Mouse (Mus musculus): Measurements from ENCODE around the gene Krt33b.

Krt33b gene

GRCm38 (mm10) chr11:100029768-100030167, at the start of gene Krt33b:
Gene Krt33b, minus strand, starts transcription at chr11:100029868.
- DNase-seq (ENCODE audit: low spot score) = no peak

GRCm38 (mm10) chr11:100073873-100074272, 44.2 kb upstream of the Krt33b start:
- no peak for DNase-seq (ENCODE audit: low spot score)

- DNase-seq (ENCODE audit: low spot score) = no peak
Measured at GRCm38 (mm10) chr11:100067293-100068036, 37.8 kb upstream of the Krt33b start.

GRCm38 (mm10) chr11:100066236-100067010, 36.8 kb upstream of the Krt33b start:
- DNase-seq (ENCODE audit: low spot score) = no peak

- no peak for DNase-seq (ENCODE audit: low spot score)
Measured at GRCm38 (mm10) chr11:100058875-100059274, 29.2 kb upstream of the Krt33b start.

DNA sequence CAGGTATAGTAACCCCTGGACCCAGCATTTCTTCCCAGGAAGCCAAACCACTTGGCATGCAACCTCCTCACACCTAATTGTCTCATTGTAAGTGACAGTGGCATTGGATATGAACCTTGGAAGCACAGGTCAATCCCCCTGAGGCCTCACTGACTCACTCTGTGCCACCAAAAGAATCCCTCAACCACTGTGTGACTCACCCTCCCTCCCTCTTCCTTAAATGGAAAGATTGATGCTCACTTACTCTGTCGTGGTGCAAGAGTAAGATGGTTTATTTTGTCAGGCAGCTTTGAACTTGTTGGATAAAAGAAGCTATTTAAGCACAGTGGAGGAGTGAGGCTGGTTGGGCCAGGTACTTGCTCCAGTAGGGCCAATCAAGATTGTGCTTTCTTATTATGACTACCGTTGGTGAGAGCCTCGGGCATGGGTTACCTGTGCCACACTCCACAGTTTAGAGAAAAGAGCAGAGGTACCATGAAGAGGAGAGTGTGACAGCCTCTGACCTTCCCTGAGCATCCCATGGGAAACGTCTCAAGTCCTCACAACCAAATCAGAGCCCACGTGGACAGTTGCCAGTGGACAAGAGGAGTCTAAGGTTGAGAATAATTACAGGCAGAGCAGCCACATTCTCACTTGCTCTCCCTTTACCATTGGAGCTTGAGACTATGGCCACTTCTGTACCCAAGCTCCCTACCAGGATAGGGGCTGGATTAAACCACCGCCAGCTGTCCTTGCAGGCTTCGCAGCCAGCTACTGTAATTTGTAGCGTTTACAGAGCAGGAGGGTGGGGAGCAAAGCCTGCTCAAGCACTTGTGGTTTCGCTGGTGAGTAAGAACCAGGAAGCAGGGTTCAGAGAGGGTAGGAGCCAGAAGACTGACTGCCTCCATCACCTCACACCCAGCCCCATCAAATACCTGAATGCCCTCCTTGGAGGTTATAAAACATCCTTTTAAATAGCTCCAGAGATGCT, 26.3 kb upstream of the Krt33b start:
- DNase-seq (ENCODE audit: low spot score) = no peak

GRCm38 (mm10) chr11:100050451-100050850, 20.8 kb upstream of the Krt33b start, which contains the start of gene Krt31:
Gene Krt31, minus strand, starts transcription at chr11:100050551.
- DNase-seq (ENCODE audit: low spot score) = no peak

GRCm38 (mm10) chr11:100047193-100047592, 17.5 kb upstream of the Krt33b start:
- DNase-seq (ENCODE audit: low spot score) = no peak

DNA sequence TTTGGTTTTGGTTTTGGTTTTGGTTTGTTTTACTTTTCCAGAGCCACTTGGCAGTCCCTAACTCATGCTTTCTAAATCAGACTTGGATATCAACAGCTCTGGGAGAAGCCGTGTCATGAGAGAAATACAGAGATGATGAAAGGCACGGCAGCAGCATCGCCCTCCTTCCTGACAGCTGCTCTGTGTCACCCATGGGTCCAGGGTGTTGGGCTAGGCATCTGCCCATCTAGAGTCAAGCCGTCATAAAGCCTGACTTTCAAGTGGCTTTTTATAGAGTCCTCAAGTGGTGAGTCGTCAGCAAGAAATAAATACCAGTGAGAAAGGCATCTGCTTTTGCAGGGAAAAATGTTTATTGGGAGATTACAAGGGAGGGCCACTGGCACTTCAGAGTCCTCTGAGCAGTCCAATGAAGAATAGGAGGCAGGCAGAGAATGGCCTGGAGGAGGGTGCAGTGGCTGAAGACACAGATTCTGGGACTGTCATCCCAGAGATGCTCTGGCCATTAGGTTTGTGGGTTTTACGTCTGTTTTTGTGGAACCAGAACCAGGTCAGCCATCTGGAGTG, 16.7 kb upstream of the Krt33b start:
- DNase-seq (ENCODE audit: low spot score) = no peak

- no peak for DNase-seq (ENCODE audit: low spot score)
Measured at GRCm38 (mm10) chr11:100041454-100041853, 11.8 kb upstream of the Krt33b start, which contains the start of gene Krt34. Gene Krt34, minus strand, starts transcription at chr11:100041554.

- no peak for DNase-seq (ENCODE audit: low spot score)
Measured at GRCm38 (mm10) chr11:100021438-100021837, 8.2 kb downstream of the Krt33b start.

DNA sequence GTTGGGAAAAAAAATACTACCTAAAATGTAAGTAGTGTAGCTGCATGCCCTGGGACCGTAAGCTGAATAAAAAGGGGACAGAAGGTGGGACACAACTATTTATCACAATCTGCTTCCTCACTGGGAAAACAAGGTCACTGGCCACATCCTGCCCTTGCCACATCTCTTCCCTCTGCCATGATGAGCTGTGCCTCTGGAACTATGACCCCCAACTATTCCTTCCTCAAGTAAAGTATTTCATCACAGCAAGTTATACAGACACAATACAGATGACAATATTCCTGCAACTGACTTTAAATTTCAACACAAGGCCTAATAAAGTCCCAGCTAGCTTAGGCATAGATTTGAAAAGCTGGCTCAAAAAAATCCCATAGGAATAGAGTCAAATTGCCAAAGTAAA, 10.2 kb downstream of the Krt33b start:
- DNase-seq (ENCODE audit: low spot score) = no peak

DNA sequence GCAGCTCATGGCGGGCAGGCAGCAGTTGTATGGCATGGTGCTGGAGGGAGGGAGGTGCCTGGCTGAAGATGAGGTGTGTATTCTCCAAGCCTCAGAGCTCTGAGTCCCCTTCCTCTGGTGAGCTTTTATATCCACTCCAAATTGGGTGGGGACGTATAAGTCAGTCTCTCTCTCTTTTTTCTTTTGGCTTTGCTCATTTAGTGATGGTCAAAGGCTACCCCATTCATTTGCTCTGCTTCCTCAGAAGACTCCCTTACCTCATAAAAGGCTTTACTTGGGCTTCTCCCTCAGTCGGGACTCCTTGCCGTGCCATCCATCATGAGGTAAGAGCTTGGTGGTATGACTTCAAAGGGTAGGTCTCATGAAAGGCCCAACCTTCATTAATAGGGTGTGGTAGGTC, 13.6 kb downstream of the Krt33b start, which contains the start of gene Krt33a:
Krt33a (minus strand) TSS at position 101 of the 400 bp plus-strand sequence.
- no peak for DNase-seq (ENCODE audit: low spot score)

- DNase-seq (ENCODE audit: low spot score) = no peak
Measured at GRCm38 (mm10) chr11:100013691-100014171, 15.9 kb downstream of the Krt33b start.

DNA sequence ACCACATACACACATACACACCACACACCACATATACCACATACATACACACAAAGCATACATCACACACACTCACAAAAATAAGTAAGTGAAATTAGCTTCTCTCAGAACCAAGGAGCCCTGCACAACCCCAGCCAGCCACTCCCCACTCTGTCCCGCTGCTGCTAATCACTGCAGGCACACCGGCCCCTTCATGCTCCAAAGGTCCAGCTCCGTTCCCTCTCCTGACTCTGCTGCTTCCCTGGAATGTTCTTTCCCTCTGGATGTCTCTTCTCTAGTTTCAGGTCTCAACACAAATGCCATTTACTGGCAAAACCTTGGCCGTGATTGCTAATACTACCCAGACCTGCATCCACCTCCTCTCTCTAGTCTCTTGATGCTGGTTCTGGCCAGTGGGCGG, 19.0 kb downstream of the Krt33b start:
- no peak for DNase-seq (ENCODE audit: low spot score)

DNA sequence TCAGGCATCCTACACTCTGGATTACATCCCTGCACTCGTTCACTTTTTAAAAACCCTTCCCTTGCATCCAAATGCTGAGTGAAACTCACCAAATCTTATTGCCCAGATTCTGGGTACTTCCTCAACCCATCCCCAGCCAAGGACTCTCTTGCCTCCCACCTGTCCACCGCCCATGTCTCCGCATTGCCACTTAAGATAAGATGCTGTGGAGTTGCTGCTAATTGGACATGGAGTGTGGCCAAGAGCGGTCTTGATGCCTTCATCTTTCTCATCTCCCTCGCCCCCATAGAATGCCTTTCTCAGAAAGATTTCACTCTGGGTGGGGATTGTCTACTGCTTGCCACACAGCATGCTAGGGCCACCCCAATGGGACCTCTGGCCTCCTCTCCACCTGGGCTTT, 21.3 kb downstream of the Krt33b start:
- no peak for DNase-seq (ENCODE audit: low spot score)

DNA sequence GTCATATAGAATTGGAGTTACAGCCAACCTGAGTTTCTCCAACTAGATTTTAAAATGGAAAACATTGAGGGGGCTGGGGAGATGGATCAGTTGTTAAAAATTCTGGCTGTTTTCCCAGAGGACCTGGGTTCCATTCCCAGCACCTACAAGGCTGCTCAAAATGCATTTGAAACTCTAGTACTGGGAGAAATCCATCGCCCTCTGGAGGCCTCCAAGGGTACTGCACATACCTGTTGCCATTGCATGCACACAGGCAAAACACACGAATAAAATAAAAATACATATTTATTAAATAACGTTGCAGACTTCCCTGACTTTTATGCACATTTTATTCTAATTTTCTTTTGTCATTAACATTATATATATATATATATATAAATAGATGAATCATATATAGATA, 23.0 kb downstream of the Krt33b start:
- DNase-seq (ENCODE audit: low spot score) = no peak

DNA sequence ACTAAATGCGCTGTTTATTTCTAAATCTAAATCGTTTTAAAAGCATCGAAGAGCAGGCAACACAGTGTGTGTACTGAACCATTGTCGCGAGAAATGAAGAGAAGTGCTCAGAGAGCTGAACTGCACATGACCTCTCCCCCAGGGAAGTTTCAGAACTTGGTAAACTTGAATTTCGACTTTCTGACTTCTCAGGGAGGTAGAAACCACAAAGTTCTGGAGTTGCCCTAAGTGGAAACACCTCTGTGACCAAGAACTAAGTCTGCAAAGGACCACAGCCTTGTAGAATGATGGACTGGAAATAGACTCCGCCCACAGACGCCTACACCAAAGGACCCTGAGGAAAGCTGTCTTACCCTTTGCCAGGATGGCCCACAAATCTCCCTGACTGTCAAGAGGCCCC, 23.8 kb downstream of the Krt33b start:
- DNase-seq (ENCODE audit: low spot score) = no peak

GRCm38 (mm10) chr11:100004846-100005245, 24.8 kb downstream of the Krt33b start:
- peak; percentile 12 for DNase-seq (ENCODE audit: low spot score)

DNA sequence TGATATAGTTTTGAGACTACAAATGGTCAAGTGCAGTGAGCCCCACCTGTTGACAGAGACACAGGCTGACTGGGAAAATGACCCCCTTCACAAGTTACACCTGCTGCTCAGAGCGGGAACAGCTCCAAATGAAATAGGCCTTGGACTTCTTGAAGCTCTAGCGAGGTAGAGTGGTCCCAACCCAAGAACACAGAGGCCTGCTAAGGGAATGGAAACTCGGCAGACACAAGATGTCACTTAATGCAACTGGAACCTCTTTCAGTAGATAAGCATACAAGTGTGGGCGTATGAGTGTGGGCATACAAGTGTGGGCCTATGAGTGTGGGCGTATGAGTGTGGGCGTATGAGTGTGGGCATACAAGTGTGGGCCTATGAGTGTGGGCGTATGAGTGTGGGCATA, 30.6 kb downstream of the Krt33b start:
- no peak for DNase-seq (ENCODE audit: low spot score)

- DNase-seq (ENCODE audit: low spot score) = no peak
Measured at GRCm38 (mm10) chr11:99994384-99994661, 35.3 kb downstream of the Krt33b start.
